Mouse (Mus musculus): ENCODE results near the gene Vkorc1.

- TF ChIP-seq EP300 (IDR thresholded peaks at IDR 0.05) (no peak), CTCF (IDR thresholded peaks at IDR 0.05) (no peak)
Measured at GRCm38 (mm10) chr7:127858258-127858657, 37.2 kb downstream of the Vkorc1 start.

Measured in lung, postnatal 0 days (tissue).